Mouse (Mus musculus): ENCODE measurements around the gene 2410004B18Rik.

- TF ChIP-seq MAX (IDR thresholded peaks at IDR 0.05; ENCODE audit: low read depth) (no peak), USF1 (IDR thresholded peaks at IDR 0.05; ENCODE audit: low read depth) (no peak), TCF12 (IDR thresholded peaks at IDR 0.05; ENCODE audit: insufficient read depth, poor library complexity, severe bottlenecking) (no peak), POLR2A (IDR thresholded peaks at IDR 0.05; ENCODE audit: insufficient read length, low read depth) (peak; percentile 23), TCF3 (IDR thresholded peaks at IDR 0.05; ENCODE audit: insufficient read length, low read depth) (no peak), E2F4 (IDR thresholded peaks at IDR 0.05; ENCODE audit: insufficient read depth) (no peak), CEBPB (IDR thresholded peaks at IDR 0.05; ENCODE audit: insufficient read depth, poor library complexity, severe bottlenecking) (no peak)
Observed at GRCm38 (mm10) chr3:145988684-145989575, 51.1 kb downstream of the 2410004B18Rik start.

Measured in myocyte (in vitro differentiated cells).